Mouse (Mus musculus): ENCODE measurements around the gene Fam19a1. TPM values are rescaled to one million over a fixed set of nuclear protein-coding genes. Genes with fewer than 3 reads are reported as not detected.

Fam19a1 gene
- 0.79 and 0.99 TPM in 2 replicates for polyA plus RNA-seq (2012; ENCODE audit: insufficient read depth, insufficient read length, missing spikeins)

DNA sequence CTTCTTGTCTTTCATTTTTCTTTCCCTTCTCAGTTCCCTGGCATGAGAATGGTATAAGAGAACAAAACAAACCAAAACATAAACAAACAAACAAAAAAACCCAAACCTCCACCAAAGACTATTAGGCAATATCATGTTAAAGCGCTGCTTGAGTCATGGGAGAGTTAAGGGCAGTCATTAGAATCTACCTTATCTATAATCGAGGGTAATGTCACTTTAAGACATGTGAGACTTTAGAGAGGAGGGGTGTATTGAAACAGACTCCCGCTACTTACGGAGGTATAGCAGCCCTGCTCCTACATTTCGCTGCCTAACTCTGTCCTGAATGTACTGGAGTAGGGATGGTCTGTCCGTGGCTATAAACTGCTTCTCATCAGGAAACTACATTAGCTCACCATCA lies at the start of gene Fam19a1:
Gene Fam19a1 (plus strand): TSS at position 301 of the 400 bp plus-strand sequence.
- H3K27ac ChIP-seq (replicated peaks; ENCODE audit: low read depth, low read length), result no peak within 1 kb of the TSS
- no peak within 1 kb of the TSS for H3K4me3 ChIP-seq (ENCODE audit: insufficient read depth, low read depth, low read length)
- H3K4me1 ChIP-seq (ENCODE audit: control insufficient read depth, insufficient read depth, insufficient read length, low read length), result no peaks in the 10 kb centered on the region

DNA sequence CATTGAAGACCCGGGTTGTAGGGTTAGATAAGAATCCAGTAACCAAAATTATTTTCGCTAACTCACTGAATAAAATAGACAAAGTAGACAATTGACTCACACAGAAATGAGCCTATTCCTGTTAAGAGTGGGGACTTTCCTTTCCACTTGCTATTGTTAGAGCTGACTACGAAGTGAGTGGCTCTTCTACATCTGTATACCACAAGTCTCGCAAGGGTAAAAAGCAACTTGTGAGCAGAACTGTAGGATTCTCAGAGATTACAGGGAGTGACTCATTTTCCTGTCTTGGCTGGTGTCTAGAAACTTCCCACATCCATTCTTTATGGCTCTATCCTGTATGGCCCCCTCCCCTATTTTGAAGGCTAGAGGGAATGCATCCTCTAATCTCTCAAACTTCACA lies 41.9 kb upstream of the Fam19a1 start:
- Histone ChIP-seq H3K4me1 (ENCODE audit: control insufficient read depth, insufficient read depth, insufficient read length, low read length) (no peaks in the 10 kb centered on the region), H3K27ac (replicated peaks; ENCODE audit: low read depth, low read length) (no peak overlapping the region), H3K4me3 (ENCODE audit: insufficient read depth, low read depth, low read length) (no peak overlapping the region)

DNA sequence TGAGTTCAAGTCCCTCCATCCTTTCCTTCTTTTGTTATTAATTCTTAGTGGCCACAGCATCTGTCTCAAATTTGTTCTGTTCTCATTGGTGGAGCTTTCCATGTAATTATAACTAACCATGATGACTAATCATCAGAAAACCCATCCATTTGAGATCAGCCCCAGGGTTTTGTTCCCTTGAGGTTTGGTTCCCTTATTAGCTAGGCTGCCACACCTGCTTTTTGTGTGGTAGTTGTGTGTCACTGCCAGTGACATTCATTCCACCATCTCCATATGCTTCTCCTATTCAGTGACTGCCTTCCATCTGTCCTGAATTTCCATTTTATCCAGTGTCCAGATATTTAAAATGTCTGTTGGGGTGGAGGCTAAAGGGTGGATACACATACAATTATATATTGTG lies 41.4 kb upstream of the Fam19a1 start:
- Histone ChIP-seq H3K4me3 (ENCODE audit: insufficient read depth, low read depth, low read length) (no peak overlapping the region), H3K4me1 (ENCODE audit: control insufficient read depth, insufficient read depth, insufficient read length, low read length) (no peaks in the 10 kb centered on the region), H3K27ac (replicated peaks; ENCODE audit: low read depth, low read length) (no peak overlapping the region)

DNA sequence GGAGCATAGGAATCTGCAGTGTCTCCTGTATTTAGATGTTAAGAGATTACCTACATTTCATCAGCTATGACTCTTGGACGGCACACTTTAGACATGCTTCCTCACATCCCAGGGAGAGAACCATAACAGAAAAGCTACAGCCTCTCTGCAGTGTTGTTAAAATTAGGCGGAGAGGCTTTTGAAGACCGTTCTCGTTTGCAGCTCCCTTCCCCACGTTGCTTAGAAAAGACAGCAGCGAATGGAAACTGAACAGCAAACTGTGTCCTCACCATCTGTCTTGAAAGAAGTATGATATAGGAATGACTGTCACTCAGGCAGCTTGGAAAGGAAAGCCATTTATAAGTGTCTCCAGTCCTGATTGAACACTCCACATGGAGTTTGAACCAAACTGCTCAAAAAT lies 23.0 kb upstream of the Fam19a1 start:
- Histone ChIP-seq H3K4me1 (ENCODE audit: control insufficient read depth, insufficient read depth, insufficient read length, low read length) (no peaks in the 10 kb centered on the region), H3K4me3 (ENCODE audit: insufficient read depth, low read depth, low read length) (no peak overlapping the region), H3K27ac (replicated peaks; ENCODE audit: low read depth, low read length) (no peak overlapping the region)

DNA sequence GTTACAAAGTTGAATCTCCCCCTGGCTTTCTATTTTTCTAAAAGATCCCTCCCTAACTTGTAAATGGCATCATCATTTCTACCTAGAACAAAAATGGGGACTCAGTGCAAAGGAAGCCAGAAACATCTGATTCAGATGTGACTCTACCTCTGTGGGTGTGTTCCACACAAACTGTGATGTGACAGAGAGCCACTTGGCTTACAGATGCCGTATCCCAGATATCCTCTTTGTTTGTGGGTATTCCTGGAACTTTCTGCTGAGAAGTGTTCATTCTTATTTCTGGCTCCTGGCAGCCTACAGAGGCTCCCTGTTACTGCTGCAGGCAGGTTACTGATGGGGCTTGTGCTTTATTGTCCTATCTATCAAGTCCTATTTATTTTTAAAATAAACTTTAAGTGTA lies 19.2 kb upstream of the Fam19a1 start:
- Histone ChIP-seq H3K27ac (replicated peaks; ENCODE audit: low read depth, low read length) (no peak overlapping the region), H3K4me1 (ENCODE audit: control insufficient read depth, insufficient read depth, insufficient read length, low read length) (no peaks in the 10 kb centered on the region)

DNA sequence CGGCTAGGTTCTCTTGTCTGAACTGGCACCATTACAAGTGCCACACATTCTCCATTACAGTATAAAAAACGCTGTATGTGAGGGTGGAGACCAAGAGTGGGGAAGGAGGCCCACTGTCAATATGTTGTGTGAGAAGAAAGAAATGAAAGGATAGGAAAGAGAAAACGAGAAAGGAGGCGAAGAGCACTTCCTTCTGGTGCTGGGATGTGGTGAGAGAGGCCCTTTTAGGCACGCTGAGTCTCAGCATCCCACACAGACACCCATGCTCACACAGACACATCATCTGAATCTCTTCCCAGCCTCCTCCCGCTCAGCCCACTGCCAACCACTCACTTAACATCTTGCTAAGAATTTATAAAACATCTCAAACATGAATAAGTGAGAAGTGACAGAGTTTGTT lies 14.7 kb upstream of the Fam19a1 start:
- H3K4me3 ChIP-seq (ENCODE audit: insufficient read depth, low read depth, low read length), result no peak overlapping the region
- H3K4me1 ChIP-seq (ENCODE audit: control insufficient read depth, insufficient read depth, insufficient read length, low read length), result no peaks in the 10 kb centered on the region
- no peak overlapping the region for H3K27ac ChIP-seq (replicated peaks; ENCODE audit: low read depth, low read length)

More for the DNA sequence above, 19.2 kb upstream of the Fam19a1 start:
- H3K4me3 ChIP-seq (ENCODE audit: insufficient read depth, low read depth, low read length), result no peak overlapping the region

DNA sequence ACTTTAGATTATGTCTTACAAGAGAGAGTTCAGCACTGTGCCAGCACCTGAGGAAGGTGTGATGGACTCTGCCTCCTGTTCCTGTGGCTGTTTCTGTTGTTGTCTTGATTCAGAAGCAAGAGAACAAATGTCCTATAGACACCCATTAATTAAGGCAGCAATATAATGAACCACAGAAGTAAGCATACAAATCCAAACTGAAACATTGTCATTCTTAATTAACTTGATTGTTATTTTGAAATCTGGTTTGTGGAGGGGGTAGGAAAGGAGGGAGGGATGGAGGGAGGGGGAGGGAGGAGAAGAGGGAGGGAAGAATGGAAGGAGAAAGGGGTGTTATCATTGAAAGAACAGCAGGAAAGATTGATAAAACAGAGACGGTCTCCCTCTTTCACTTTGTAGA lies 1.3 kb upstream of the Fam19a1 start:
- Histone ChIP-seq H3K4me3 (ENCODE audit: insufficient read depth, low read depth, low read length) (no peak overlapping the region), H3K27ac (replicated peaks; ENCODE audit: low read depth, low read length) (no peak overlapping the region), H3K4me1 (ENCODE audit: control insufficient read depth, insufficient read depth, insufficient read length, low read length) (no peaks in the 10 kb centered on the region)

DNA sequence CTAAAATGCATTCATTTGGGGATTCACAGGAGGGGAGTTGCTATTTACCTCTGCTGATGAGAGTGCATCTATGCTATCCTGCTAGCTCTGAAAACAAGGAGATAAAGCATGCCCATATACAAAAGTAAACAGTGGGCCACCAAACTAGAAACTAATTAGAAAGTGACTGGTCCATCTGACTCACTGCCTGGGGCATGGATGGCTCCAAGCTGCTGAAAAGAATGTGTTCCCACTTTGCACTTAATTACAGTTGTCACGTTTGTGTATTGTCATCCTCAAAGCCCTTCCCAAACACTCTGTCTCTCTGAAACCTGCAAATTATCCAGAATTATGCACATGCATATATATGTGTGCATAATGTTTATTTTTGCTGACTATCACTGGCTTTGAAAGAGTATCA lies 1.2 kb downstream of the Fam19a1 start:
- Histone ChIP-seq H3K4me3 (ENCODE audit: insufficient read depth, low read depth, low read length) (no peak overlapping the region), H3K27ac (replicated peaks; ENCODE audit: low read depth, low read length) (no peak overlapping the region), H3K4me1 (ENCODE audit: control insufficient read depth, insufficient read depth, insufficient read length, low read length) (no peaks in the 10 kb centered on the region)

DNA sequence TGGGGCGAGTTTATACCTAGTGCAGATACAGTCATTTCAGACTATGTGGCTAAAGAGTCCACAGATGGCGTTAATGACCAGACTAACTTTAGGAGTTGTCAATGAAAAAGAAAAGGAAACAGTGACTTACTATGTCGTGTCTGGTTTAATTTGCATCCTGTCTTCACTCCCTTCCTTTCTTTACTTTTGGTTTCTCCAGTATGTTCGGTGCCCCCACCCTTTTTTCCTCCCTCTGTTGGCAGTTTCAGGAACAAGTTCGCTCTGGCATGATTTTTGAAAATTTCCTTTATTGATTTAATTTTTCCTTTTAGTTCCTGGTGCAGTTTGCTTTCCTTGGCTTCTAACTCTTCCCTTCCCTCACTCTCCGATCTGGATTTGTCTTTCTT lies 3.2 kb downstream of the Fam19a1 start:
- Histone ChIP-seq H3K4me1 (ENCODE audit: control insufficient read depth, insufficient read depth, insufficient read length, low read length) (no peaks in the 10 kb centered on the region), H3K4me3 (ENCODE audit: insufficient read depth, low read depth, low read length) (peak overlapping the region; percentile 66), H3K27ac (replicated peaks; ENCODE audit: low read depth, low read length) (no peak overlapping the region)

DNA sequence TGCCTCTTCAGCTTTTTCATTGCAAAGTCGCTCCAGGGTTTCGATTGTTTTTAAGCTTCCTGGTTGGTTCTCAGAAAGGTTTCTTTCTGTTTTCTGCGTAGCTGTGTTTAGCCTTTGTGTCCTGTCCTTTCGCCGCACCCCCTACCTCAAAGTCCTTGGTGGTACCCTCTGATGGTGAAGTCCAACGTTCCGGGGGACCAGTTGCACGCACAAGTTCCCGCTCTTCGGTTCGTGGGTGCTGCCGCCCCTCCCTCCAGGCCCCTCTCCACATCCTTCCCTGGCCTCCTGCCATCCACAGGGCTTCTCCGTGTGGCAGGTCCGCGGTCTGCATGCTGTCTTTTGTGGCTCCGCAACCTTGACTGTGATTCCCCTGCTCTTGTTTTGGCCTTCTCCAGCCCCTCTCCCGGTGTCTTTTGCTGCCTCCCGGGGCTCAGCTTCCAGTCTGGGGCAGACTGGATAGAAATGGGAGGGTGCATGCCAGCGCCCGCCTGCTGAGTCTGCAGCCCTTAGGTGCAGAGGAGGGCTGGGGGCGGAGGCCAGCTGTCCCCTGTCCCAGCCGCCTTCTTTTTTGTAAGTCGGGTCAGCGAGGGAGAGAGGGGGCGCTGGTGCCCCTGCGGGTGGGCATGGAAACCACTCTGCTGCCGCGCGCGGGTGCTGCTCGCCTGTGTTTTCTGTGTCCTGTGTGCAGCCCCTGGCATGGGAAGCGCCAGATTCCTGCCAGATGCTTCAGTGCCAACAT lies 3.7 kb downstream of the Fam19a1 start:
- no peak overlapping the region for H3K27ac ChIP-seq (replicated peaks; ENCODE audit: low read depth, low read length)
- peak overlapping the region; percentile 66 for H3K4me3 ChIP-seq (ENCODE audit: insufficient read depth, low read depth, low read length)
- no peaks in the 10 kb centered on the region for H3K4me1 ChIP-seq (ENCODE audit: control insufficient read depth, insufficient read depth, insufficient read length, low read length)

DNA sequence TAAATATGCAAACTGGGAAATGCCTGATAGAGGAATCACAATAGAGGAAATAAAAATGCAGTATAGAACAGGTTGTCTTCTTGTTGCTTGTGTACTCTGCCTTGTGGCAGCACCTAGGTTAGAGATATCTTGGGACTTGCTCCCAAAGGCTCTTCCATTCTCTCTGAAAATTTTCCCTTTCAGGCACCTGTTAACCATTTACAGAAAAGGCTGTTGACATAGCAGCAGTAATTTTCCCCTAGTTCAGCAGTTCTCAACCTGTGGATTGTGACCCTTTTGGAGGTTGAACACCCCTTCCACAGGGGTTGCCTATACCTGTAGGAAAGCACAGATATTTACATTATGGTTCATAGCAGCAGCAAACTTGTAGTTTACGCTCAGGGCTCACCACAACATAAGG lies 30.4 kb downstream of the Fam19a1 start:
- H3K27ac ChIP-seq (replicated peaks; ENCODE audit: low read depth, low read length), result no peak overlapping the region
- no peak overlapping the region for H3K4me3 ChIP-seq (ENCODE audit: insufficient read depth, low read depth, low read length)

DNA sequence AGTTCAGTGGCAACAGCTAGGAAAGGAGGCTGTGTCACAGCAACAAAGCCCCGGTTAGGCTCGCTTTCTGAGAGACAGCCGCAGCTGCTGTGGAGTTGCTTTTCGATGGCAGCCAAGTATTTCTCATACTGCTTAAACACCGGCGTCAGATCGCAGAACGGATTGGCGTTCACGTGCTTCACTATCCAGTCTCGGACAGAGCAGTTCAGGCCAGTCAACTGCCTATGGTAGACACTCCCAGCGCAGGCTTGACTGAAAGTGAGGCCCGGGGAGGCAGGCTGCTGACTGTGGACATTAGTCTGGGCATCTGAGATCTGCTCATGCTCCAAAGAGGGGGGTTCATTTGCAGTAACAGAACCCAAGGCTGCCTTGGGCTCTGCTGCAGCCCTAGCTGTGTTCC lies 52.4 kb downstream of the Fam19a1 start:
- Histone ChIP-seq H3K27ac (replicated peaks; ENCODE audit: low read depth, low read length) (no peak overlapping the region), H3K4me1 (ENCODE audit: control insufficient read depth, insufficient read depth, insufficient read length, low read length) (no peaks in the 10 kb centered on the region), H3K4me3 (ENCODE audit: insufficient read depth, low read depth, low read length) (peak overlapping the region; percentile 14; the same call in 1 of the 2 replicates)

More for the DNA sequence above, 30.4 kb downstream of the Fam19a1 start:
- no peaks in the 10 kb centered on the region for H3K4me1 ChIP-seq (ENCODE audit: control insufficient read depth, insufficient read depth, insufficient read length, low read length)

DNA sequence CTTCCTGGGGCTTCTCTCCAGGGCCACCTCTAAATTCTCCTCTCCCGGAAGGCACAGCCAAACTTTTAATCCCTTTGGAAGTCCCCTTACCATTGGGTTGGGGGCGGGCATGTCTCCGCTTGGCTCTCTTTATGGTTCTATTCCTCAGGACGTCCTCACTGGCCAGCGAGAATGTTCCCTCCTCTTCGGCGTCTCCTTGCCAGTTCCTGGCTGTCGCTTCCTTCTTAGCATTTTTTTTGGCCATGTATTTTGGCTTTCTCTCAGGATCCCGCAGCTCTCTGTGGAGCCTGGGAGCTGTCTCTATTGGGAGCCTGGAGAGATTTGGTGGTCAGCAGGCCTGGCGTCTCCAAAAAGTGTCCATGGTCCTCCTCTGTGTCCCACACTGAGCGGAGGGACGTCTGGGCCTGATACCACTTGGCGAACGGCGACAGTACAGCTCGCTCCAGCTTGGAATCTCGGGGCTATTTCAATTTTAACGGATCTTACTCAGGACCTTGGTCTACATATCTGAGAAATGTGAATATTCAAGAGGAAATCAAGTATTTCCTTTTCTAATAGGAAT lies 52.9 kb downstream of the Fam19a1 start, which contains the start of gene 1700123L14Rik:
Gene 1700123L14Rik (minus strand): TSS at position 426 of the 562 bp plus-strand sequence.
- Histone ChIP-seq H3K4me1 (ENCODE audit: control insufficient read depth, insufficient read depth, insufficient read length, low read length) (no peaks in the 10 kb centered on the region), H3K4me3 (ENCODE audit: insufficient read depth, low read depth, low read length) (peak within 1 kb of the TSS; percentile 14; the same call in 1 of the 2 replicates)

DNA sequence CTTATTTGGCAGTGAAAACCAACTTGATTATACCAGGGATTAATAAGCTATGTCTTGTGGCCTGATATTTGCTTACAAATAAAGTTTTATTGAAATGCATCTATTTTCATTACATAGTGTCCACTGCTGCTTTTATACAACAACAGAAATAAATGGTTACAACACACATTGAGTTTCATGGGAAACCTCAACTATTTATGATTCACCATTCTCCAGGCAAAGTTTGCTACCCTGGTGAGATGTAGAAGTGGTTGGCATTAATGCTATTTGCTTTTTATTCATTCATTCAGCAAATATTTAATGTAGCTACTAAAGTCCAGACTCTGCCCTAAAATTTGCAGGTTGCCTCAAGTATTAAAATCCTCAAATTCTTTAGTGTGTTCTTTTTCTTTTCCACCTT lies 54.1 kb downstream of the Fam19a1 start:
- H3K27ac ChIP-seq (replicated peaks; ENCODE audit: low read depth, low read length), result no peak overlapping the region
- H3K4me3 ChIP-seq (ENCODE audit: insufficient read depth, low read depth, low read length), result no peak overlapping the region

More for the DNA sequence above, 52.9 kb downstream of the Fam19a1 start, which contains the start of gene 1700123L14Rik:
- no peak within 1 kb of the TSS for H3K27ac ChIP-seq (replicated peaks; ENCODE audit: low read depth, low read length)

DNA sequence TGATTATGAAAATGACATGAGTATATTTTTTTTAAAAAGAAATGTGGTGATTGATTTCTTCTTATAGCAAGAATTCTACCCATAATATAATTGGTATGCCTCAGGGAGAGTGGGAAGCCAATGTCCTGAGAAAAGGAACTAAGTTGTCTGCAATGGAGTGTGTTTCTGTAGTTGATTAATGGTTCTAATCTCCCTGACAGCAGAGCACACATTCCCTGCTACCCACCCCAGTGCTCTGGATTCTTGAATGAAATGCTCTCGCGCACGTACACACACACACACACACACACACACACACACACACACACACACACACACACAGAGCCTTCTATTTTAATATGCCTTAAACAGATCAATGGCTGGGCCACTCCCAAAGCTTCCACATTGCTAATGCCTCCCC lies 60.7 kb downstream of the Fam19a1 start:
- no peak overlapping the region for H3K27ac ChIP-seq (replicated peaks; ENCODE audit: low read depth, low read length)
- no peaks in the 10 kb centered on the region for H3K4me1 ChIP-seq (ENCODE audit: control insufficient read depth, insufficient read depth, insufficient read length, low read length)
- H3K4me3 ChIP-seq (ENCODE audit: insufficient read depth, low read depth, low read length), result no peak overlapping the region

More for the DNA sequence above, 54.1 kb downstream of the Fam19a1 start:
- no peaks in the 10 kb centered on the region for H3K4me1 ChIP-seq (ENCODE audit: control insufficient read depth, insufficient read depth, insufficient read length, low read length)

DNA sequence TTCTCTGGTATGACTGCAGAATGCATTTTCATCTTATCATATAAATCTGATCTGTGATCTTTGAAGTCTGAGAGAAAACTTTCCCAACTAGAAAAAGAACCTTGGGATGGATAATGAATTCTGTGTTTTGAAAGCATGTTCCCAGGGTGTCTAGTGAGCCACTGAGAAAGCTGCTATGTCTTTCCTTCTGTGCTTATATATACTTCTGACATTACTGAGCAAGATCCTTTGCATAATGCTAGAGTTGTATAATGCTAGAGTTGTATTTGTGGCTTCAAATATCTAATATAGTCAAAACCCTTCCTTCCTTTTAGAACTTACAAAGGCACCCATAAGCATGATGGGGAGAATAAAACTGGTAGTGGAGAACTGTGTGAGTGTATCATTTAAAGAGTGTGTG lies 65.6 kb downstream of the Fam19a1 start:
- Histone ChIP-seq H3K4me3 (ENCODE audit: insufficient read depth, low read depth, low read length) (no peak overlapping the region), H3K27ac (replicated peaks; ENCODE audit: low read depth, low read length) (no peak overlapping the region), H3K4me1 (ENCODE audit: control insufficient read depth, insufficient read depth, insufficient read length, low read length) (no peaks in the 10 kb centered on the region)

Measured in brown adipose tissue, adult 24 weeks (tissue).